Mouse (Mus musculus): ENCODE data around the gene Cdc42ep2.

The Cdc42ep2 gene

GRCm38 (mm10) chr19:5924713-5925093, at the start of gene Cdc42ep2:
Gene Cdc42ep2, minus strand, starts transcription at chr19:5924816.
- peak; percentile 96 to 97 for DNase-seq (ENCODE audit: low spot score in 2 of 2)

GRCm38 (mm10) chr19:5967664-5968063, 43.0 kb upstream of the Cdc42ep2 start:
- no peak for DNase-seq (ENCODE audit: low spot score in 2 of 2)

GRCm38 (mm10) chr19:5966786-5967185, 42.2 kb upstream of the Cdc42ep2 start:
- no peak for DNase-seq (ENCODE audit: low spot score in 2 of 2)

DNA sequence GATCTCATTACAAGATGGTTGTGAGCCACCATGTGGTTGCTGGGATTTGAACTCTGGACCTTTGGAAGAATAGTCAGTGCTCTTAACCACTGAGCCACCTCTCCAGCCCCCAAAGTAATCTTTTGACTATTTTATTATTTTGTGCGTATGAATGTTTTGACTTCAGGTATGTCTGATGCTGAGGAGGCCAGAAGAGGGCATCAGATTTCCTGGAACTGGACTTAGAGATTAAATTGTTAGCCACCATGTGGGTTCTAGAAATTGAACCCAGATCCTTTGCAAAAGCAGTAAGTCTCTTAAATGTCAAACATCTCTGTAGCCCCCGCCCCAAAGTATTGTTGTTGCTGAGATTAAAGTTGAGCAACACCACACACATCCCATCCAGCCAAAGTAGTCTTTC, 41.3 kb upstream of the Cdc42ep2 start:
- DNase-seq (ENCODE audit: low spot score in 2 of 2) = no peak

GRCm38 (mm10) chr19:5965280-5965679, 40.7 kb upstream of the Cdc42ep2 start:
- DNase-seq (ENCODE audit: low spot score in 2 of 2) = peak; percentile 22 to 65

GRCm38 (mm10) chr19:5964804-5965203, 40.2 kb upstream of the Cdc42ep2 start:
- DNase-seq (ENCODE audit: low spot score in 2 of 2) = no peak

- DNase-seq (ENCODE audit: low spot score in 2 of 2) = peak; percentile 84 to 87
These were observed 39.4 kb upstream of the Cdc42ep2 start, which contains the start of gene Pola2 for GRCm38 (mm10) chr19:5963883-5964562. Gene Pola2, minus strand, starts transcription at chr19:5964202.

GRCm38 (mm10) chr19:5962651-5963050, 38.0 kb upstream of the Cdc42ep2 start:
- DNase-seq (ENCODE audit: low spot score in 2 of 2) = no peak

DNA sequence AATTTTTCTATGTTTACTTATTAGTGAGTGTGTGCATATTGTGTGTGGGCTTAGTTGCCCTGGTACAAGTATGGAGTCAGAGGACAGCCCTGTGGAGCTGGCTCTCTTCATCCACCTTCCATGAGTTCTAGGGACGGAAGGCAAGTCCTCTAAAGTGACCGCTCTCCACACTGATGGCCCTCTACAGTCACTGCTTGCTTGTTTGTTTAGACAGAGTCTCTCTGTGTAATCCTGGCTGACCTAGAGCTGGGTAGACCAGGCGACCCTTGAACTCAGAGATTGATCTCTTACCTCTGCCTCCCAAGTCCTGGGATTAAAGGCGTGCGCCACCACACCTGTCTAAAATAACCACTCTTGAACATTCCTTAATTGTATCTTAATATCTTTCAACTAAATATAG, 32.8 kb upstream of the Cdc42ep2 start:
- DNase-seq (ENCODE audit: low spot score in 2 of 2) = no peak

GRCm38 (mm10) chr19:5956685-5957084, 32.1 kb upstream of the Cdc42ep2 start:
- DNase-seq (ENCODE audit: low spot score in 2 of 2) = peak; percentile 80 to 89

- DNase-seq (ENCODE audit: low spot score in 2 of 2) = peak; percentile 76 to 82
These were observed 31.4 kb upstream of the Cdc42ep2 start for GRCm38 (mm10) chr19:5955704-5956670.

GRCm38 (mm10) chr19:5954936-5955335, 30.3 kb upstream of the Cdc42ep2 start:
- no peak for DNase-seq (ENCODE audit: low spot score in 2 of 2)

GRCm38 (mm10) chr19:5954031-5954710, 29.6 kb upstream of the Cdc42ep2 start:
- no peak for DNase-seq (ENCODE audit: low spot score in 2 of 2)

DNA sequence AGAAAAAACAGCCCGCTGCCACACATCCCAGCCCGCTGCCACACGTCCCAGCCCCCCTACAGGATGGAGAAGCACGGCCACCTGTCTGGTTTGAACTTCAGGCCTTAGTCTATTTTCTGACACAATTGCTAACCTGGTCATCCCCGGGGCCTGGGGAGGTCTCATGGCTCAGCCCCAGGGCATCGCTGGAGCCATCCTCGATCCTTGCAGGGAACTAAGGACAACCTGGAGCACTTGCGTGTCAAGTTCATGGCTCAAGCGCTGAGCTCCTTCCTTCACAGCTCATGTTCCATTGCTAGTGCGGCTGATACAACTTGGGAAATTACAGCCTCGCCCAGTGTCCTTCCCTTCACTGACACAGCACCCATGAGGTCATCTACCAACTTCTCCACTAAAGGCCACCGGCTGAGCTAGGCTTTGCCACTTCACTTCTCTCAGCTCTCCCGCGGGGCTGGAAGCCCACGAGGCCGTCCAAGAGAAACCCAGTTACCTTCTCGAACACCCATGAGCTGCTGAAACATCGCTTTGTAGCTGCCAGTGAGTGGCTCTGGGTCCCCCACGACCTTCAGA, 28.7 kb upstream of the Cdc42ep2 start:
- no peak for DNase-seq (ENCODE audit: low spot score in 2 of 2)

DNA sequence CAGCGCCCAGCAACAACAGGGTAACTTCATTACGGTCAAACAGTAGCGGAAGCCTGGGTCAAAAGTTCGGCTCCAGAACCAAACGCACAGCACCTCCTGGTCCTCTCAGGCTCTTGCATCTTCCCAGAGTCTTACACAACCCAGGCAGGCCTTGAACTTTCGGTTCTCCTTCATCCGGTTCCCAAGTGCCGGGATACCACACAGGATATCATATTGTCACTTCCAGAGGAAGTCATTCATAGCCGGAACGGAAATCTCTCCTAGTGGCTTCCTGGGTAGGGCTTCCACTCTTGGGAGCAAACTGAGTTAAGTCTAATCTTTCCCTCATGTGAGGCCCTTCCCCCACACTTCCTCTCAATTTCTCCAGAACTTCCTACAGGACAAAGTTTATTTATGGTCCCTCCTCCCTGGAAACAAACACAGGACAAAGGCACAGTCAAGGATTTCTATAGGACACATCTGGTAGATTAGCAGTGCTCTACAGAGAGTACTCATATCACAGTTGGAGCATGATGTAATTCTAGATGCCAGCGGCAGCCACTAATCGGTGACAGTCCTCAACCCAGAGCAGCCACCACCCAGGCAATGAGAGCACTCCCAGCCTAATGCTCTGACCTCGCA, 27.6 kb upstream of the Cdc42ep2 start:
- DNase-seq (ENCODE audit: low spot score in 2 of 2) = peak; percentile 88 to 95

- DNase-seq (ENCODE audit: low spot score in 2 of 2) = no peak
These were observed 27.0 kb upstream of the Cdc42ep2 start for GRCm38 (mm10) chr19:5951631-5952030.

- DNase-seq (ENCODE audit: low spot score in 2 of 2) = no peak
These were observed 25.6 kb upstream of the Cdc42ep2 start for GRCm38 (mm10) chr19:5950218-5950617.

DNA sequence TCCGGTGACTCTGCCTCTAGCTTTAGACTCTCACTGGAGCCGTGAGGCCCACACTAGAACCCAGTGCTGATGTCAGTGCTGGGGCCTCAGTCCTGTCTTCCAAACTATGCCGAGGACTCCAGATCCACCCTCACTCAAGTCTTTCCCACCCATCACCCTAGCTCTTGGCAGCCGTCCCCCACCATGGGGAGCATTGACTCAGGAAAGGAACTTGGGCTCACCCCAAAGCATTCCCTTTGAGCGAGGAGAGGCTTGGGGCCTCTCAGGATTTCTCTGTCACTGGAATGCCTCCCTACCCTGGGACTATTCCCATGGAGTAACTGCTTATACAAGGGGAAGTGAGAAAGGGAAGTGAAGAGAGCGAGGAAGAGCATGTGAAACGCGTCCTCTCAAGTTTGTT, 21.3 kb upstream of the Cdc42ep2 start:
- DNase-seq (ENCODE audit: low spot score in 2 of 2) = peak; percentile 71 to 78

DNA sequence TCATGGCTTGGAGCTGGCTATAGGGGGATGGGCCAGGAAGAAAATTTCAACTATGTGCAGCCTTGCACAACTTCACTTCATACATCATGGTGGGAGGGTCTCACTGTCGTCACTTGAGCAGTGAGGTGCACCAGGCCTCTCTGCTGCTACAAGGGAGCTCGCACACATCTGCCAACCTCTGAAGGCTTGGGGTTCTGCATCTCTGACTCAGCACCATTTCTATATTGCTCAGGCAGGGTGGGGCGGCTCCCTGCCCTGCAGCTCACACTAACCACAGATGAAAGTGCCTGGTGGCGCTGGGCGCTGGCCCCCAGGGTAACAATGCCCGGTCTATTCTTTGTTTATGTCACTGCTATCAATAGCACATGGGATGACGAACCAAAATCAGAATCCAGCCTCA, 20.4 kb upstream of the Cdc42ep2 start:
- no peak for DNase-seq (ENCODE audit: low spot score in 2 of 2)

GRCm38 (mm10) chr19:5944145-5944544, 19.5 kb upstream of the Cdc42ep2 start:
- no peak for DNase-seq (ENCODE audit: low spot score in 2 of 2)

- no peak for DNase-seq (ENCODE audit: low spot score in 2 of 2)
These were observed 18.8 kb upstream of the Cdc42ep2 start for GRCm38 (mm10) chr19:5943404-5943803.

Data from heart, adult 9 months (tissue).